In genomic region chr3:149043901-149044300, GRCm38 (mm10) we compare ENCODE assay signal across 22 mouse cellular contexts. TPM values are rescaled to one million over a fixed set of nuclear protein-coding genes. Genes with fewer than 3 reads are reported as not detected.
A peak's percentile ranks its signal among the peaks of the same experiment; 100 is the strongest.
DNase-seq lines count a peak whose midpoint lies in the region; ATAC-seq lines count a peak whose summit lies in the region.
"Had no signal": no experiment of that assay in that cellular context is flagged by ENCODE, and none has a peak within 500 bp of the region (broad histone marks: within the 10 kb centered on the region; RNA-seq: fewer than 3 reads in every experiment).

No protein-coding gene starts in this region.

- ATAC-seq in kidney, embryonic 16.5 days (ENCODE audit: low FRiP score, low TSS enrichment), result no peak
- ATAC-seq: activated CD4-positive, CD25-positive, alpha-beta regulatory T cell, adult 4 months; forebrain, embryonic 15.5 days; hindbrain, postnatal 0 days; Patski had no signal

- peak; percentile 17 for DNase-seq in adrenal gland, postnatal 14 days
- DNase-seq in adrenal gland, postnatal 25 days, result no peak
- DNase-seq in kidney, adult 9 months, result peak; percentile 40
- DNase-seq in retina, embryonic 14.5 days (ENCODE audit: low spot score), result peak; percentile 11
- DNase-seq in retina, postnatal 1 day, result no peak
- no peak for DNase-seq in ovary, adult 18-20 months (ENCODE audit: low spot score)
- DNase-seq: adrenal gland, adult 8-10 months; cerebellum, adult 2 months; cerebellum, postnatal 10 days; gastrocnemius, postnatal 10 days; heart, adult 2 months; heart, postnatal 14 days had no signal

- no peaks in the 10 kb centered on the region for H3K36me3 ChIP-seq in kidney, embryonic 16.5 days (ENCODE audit: insufficient read depth, low read length)
- H3K36me3 ChIP-seq: embryonic facial prominence, embryonic 10.5 days; forebrain, embryonic 15.5 days; heart, embryonic 15.5 days; hindbrain, embryonic 13.5 days had no signal

- no peak overlapping the region for H3K4me2 ChIP-seq in kidney, embryonic 16.5 days (replicated peaks; ENCODE audit: low read depth, low read length)
- H3K4me2 ChIP-seq: forebrain, embryonic 15.5 days; heart, embryonic 11.5 days; heart, embryonic 15.5 days; hindbrain, embryonic 13.5 days had no signal

- H3K4me3 ChIP-seq in kidney, embryonic 16.5 days (ENCODE audit: low read length), result no peak overlapping the region
- H3K4me3 ChIP-seq: embryonic facial prominence, embryonic 10.5 days; forebrain, embryonic 15.5 days; heart, adult 2 months; heart, embryonic 15.5 days; hindbrain, embryonic 13.5 days had no signal

- 83% methylated on average over 4 of the region's 4 CpGs for WGBS in kidney, embryonic 16.5 days

- H3K27me3 ChIP-seq in kidney, embryonic 16.5 days (ENCODE audit: insufficient read depth, low read length), result no peaks in the 10 kb centered on the region
- H3K27me3 ChIP-seq: forebrain, embryonic 15.5 days; heart, embryonic 15.5 days; hindbrain, embryonic 13.5 days; Patski had no signal

- H3K4me1 ChIP-seq in kidney, embryonic 16.5 days (ENCODE audit: insufficient read depth, low read length), result peaks cover 9% of the 10 kb centered on the region; the same call in 1 of the 2 replicates

- no peak overlapping the region for H3K27ac ChIP-seq in kidney, embryonic 16.5 days (ENCODE audit: low read length)
- H3K27ac ChIP-seq: embryonic facial prominence, embryonic 10.5 days; forebrain, embryonic 15.5 days; heart, adult 2 months; heart, embryonic 15.5 days; hindbrain, embryonic 13.5 days; hindbrain, postnatal 0 days had no signal

- H3K9ac ChIP-seq in kidney, embryonic 16.5 days (replicated peaks; ENCODE audit: low read length), result no peak overlapping the region
- H3K9ac ChIP-seq: forebrain, embryonic 15.5 days; heart, embryonic 15.5 days; hindbrain, embryonic 13.5 days had no signal

- H3K9me3 ChIP-seq in kidney, embryonic 16.5 days (ENCODE audit: low read length), result no peaks in the 10 kb centered on the region
- H3K9me3 ChIP-seq: embryonic facial prominence, embryonic 10.5 days; forebrain, embryonic 15.5 days; heart, embryonic 15.5 days; hindbrain, embryonic 13.5 days had no signal

RNA-seq across cellular contexts. Expression of gene Adgrl2, which starts 53.5 kb away (rescaled TPM):
- 73.3 and 73.8 TPM in 2 replicates for total RNA-seq in adrenal gland, postnatal 14 days (2021)
- 82.1 and 91.9 TPM in 2 replicates for total RNA-seq in adrenal gland, postnatal 25 days (2021)
- polyA plus RNA-seq in kidney, embryonic 16.5 days (2015; fragmentation: Nextera tagmentation; extraction: Ambion mirVana), result 49.9 and 55.1 TPM in 2 replicates
- total RNA-seq: MEL had no signal

Comparison
In these comparisons a context has a peak if more than half of its experiments do, and no peak if none do; other contexts are left out.
1. DNase-seq: peak in adrenal gland, postnatal 14 days (single experiment), kidney, adult 9 months (single experiment) and retina, embryonic 14.5 days (single experiment); none in adrenal gland, postnatal 25 days (single experiment), retina, postnatal 1 day (single experiment) and ovary, adult 18-20 months (single experiment).